Mouse (Mus musculus): Measurements from ENCODE around the gene Il16. TPM values are rescaled to one million over a fixed set of nuclear protein-coding genes. Genes with fewer than 3 reads are reported as not detected.
A peak's percentile ranks its signal among the peaks of the same experiment; 100 is the strongest.

The Il16 gene
- polyA plus RNA-seq, 1 experiment from 2014 or later: 4.4 TPM

GRCm38 (mm10) chr7:83615272-83615671 is 130.3 kb downstream of the Il16 start:
- Histone ChIP-seq H3K9me3 (ENCODE audit: control insufficient read depth, low read depth, low read length) (no peaks in the 10 kb centered on the region), H3K27me3 (ENCODE audit: control insufficient read depth, insufficient read depth, low read length) (no peaks in the 10 kb centered on the region)
- 83% methylated on average over 3 of the region's 3 CpGs for WGBS

GRCm38 (mm10) chr7:83611886-83612285 is 133.6 kb downstream of the Il16 start:
- Histone ChIP-seq H3K4me3 (ENCODE audit: low read depth, low read length) (no peak overlapping the region), H3K36me3 (ENCODE audit: control insufficient read depth, insufficient read depth, low read length) (no peaks in the 10 kb centered on the region), H3K4me2 (replicated peaks; ENCODE audit: low read depth, low read length) (no peak overlapping the region), H3K27ac (ENCODE audit: low read length) (no peak overlapping the region), H3K27me3 (ENCODE audit: control insufficient read depth, insufficient read depth, low read length) (no peaks in the 10 kb centered on the region), H3K9me3 (ENCODE audit: control insufficient read depth, low read depth, low read length) (no peaks in the 10 kb centered on the region), H3K9ac (replicated peaks; ENCODE audit: low read depth, low read length) (no peak overlapping the region), H3K4me1 (ENCODE audit: control insufficient read depth, insufficient read depth, low read length) (no peaks in the 10 kb centered on the region)
- ATAC-seq (ENCODE audit: insufficient number of reproducible peaks, insufficient read depth, low FRiP score, low read depth): no peak
- 67% methylated on average over 1 of the region's 1 CpGs for WGBS

More at GRCm38 (mm10) chr7:83615272-83615671, 130.3 kb downstream of the Il16 start:
- H3K4me2 ChIP-seq (replicated peaks; ENCODE audit: low read depth, low read length): no peak overlapping the region
- H3K4me3 ChIP-seq (ENCODE audit: low read depth, low read length): no peak overlapping the region
- ATAC-seq (ENCODE audit: insufficient number of reproducible peaks, insufficient read depth, low FRiP score, low read depth): no peak
- H3K9ac ChIP-seq (replicated peaks; ENCODE audit: low read depth, low read length): no peak overlapping the region
- no peak overlapping the region for H3K27ac ChIP-seq (ENCODE audit: low read length)
- no peaks in the 10 kb centered on the region for H3K4me1 ChIP-seq (ENCODE audit: control insufficient read depth, insufficient read depth, low read length)
- H3K36me3 ChIP-seq (ENCODE audit: control insufficient read depth, insufficient read depth, low read length): no peaks in the 10 kb centered on the region

GRCm38 (mm10) chr7:83609891-83610290 is 135.6 kb downstream of the Il16 start:
- no peaks in the 10 kb centered on the region for H3K4me1 ChIP-seq (ENCODE audit: control insufficient read depth, insufficient read depth, low read length)
- H3K9ac ChIP-seq (replicated peaks; ENCODE audit: low read depth, low read length): no peak overlapping the region
- no peak for ATAC-seq (ENCODE audit: insufficient number of reproducible peaks, insufficient read depth, low FRiP score, low read depth)
- H3K4me3 ChIP-seq (ENCODE audit: low read depth, low read length): no peak overlapping the region
- WGBS: 95% methylated on average over 4 of the region's 4 CpGs
- H3K9me3 ChIP-seq (ENCODE audit: control insufficient read depth, low read depth, low read length): no peaks in the 10 kb centered on the region
- no peaks in the 10 kb centered on the region for H3K27me3 ChIP-seq (ENCODE audit: control insufficient read depth, insufficient read depth, low read length)
- H3K27ac ChIP-seq (ENCODE audit: low read length): no peak overlapping the region
- no peak overlapping the region for H3K4me2 ChIP-seq (replicated peaks; ENCODE audit: low read depth, low read length)
- no peaks in the 10 kb centered on the region for H3K36me3 ChIP-seq (ENCODE audit: control insufficient read depth, insufficient read depth, low read length)

GRCm38 (mm10) chr7:83606796-83607195 is 138.7 kb downstream of the Il16 start:
- WGBS: 98% methylated on average over 2 of the region's 2 CpGs
- Histone ChIP-seq H3K27me3 (ENCODE audit: control insufficient read depth, insufficient read depth, low read length) (no peaks in the 10 kb centered on the region), H3K36me3 (ENCODE audit: control insufficient read depth, insufficient read depth, low read length) (no peaks in the 10 kb centered on the region), H3K27ac (ENCODE audit: low read length) (no peak overlapping the region), H3K4me2 (replicated peaks; ENCODE audit: low read depth, low read length) (no peak overlapping the region), H3K9me3 (ENCODE audit: control insufficient read depth, low read depth, low read length) (no peaks in the 10 kb centered on the region), H3K9ac (replicated peaks; ENCODE audit: low read depth, low read length) (no peak overlapping the region), H3K4me1 (ENCODE audit: control insufficient read depth, insufficient read depth, low read length) (no peaks in the 10 kb centered on the region), H3K4me3 (ENCODE audit: low read depth, low read length) (no peak overlapping the region)
- ATAC-seq (ENCODE audit: insufficient number of reproducible peaks, insufficient read depth, low FRiP score, low read depth): no peak

- no peaks in the 10 kb centered on the region for H3K36me3 ChIP-seq (ENCODE audit: control insufficient read depth, insufficient read depth, low read length)
- no peak for ATAC-seq (ENCODE audit: insufficient number of reproducible peaks, insufficient read depth, low FRiP score, low read depth)
- H3K27me3 ChIP-seq (ENCODE audit: control insufficient read depth, insufficient read depth, low read length): no peaks in the 10 kb centered on the region
- H3K4me1 ChIP-seq (ENCODE audit: control insufficient read depth, insufficient read depth, low read length): no peaks in the 10 kb centered on the region
- WGBS: 85% methylated on average over 7 of the region's 7 CpGs
- H3K4me3 ChIP-seq (ENCODE audit: low read depth, low read length): no peak overlapping the region
- H3K4me2 ChIP-seq (replicated peaks; ENCODE audit: low read depth, low read length): no peak overlapping the region
- H3K9ac ChIP-seq (replicated peaks; ENCODE audit: low read depth, low read length): no peak overlapping the region
- no peak overlapping the region for H3K27ac ChIP-seq (ENCODE audit: low read length)
- H3K9me3 ChIP-seq (ENCODE audit: control insufficient read depth, low read depth, low read length): no peaks in the 10 kb centered on the region
Measured at GRCm38 (mm10) chr7:83604180-83604944, 141.2 kb downstream of the Il16 start.

- no peak overlapping the region for H3K4me2 ChIP-seq (replicated peaks; ENCODE audit: low read depth, low read length)
- H3K4me1 ChIP-seq (ENCODE audit: control insufficient read depth, insufficient read depth, low read length): no peaks in the 10 kb centered on the region
- H3K4me3 ChIP-seq (ENCODE audit: low read depth, low read length): no peak overlapping the region
- H3K9me3 ChIP-seq (ENCODE audit: control insufficient read depth, low read depth, low read length): no peaks in the 10 kb centered on the region
- WGBS: 62% methylated on average over 8 of the region's 8 CpGs
- H3K27me3 ChIP-seq (ENCODE audit: control insufficient read depth, insufficient read depth, low read length): no peaks in the 10 kb centered on the region
- H3K27ac ChIP-seq (ENCODE audit: low read length): no peak overlapping the region
- ATAC-seq (ENCODE audit: insufficient number of reproducible peaks, insufficient read depth, low FRiP score, low read depth): no peak
- no peaks in the 10 kb centered on the region for H3K36me3 ChIP-seq (ENCODE audit: control insufficient read depth, insufficient read depth, low read length)
- H3K9ac ChIP-seq (replicated peaks; ENCODE audit: low read depth, low read length): no peak overlapping the region
Measured at GRCm38 (mm10) chr7:83599913-83600286, 145.6 kb downstream of the Il16 start.

GRCm38 (mm10) chr7:83598997-83599912 is 146.3 kb downstream of the Il16 start:
- no peaks in the 10 kb centered on the region for H3K9me3 ChIP-seq (ENCODE audit: control insufficient read depth, low read depth, low read length)
- 75% methylated on average over 13 of the region's 13 CpGs for WGBS
- H3K36me3 ChIP-seq (ENCODE audit: control insufficient read depth, insufficient read depth, low read length): no peaks in the 10 kb centered on the region
- peak; percentile 91 for ATAC-seq (ENCODE audit: insufficient number of reproducible peaks, insufficient read depth, low FRiP score, low read depth)
- H3K27ac ChIP-seq (ENCODE audit: low read length): no peak overlapping the region
- H3K4me1 ChIP-seq (ENCODE audit: control insufficient read depth, insufficient read depth, low read length): no peaks in the 10 kb centered on the region
- no peak overlapping the region for H3K9ac ChIP-seq (replicated peaks; ENCODE audit: low read depth, low read length)
- no peaks in the 10 kb centered on the region for H3K27me3 ChIP-seq (ENCODE audit: control insufficient read depth, insufficient read depth, low read length)
- H3K4me3 ChIP-seq (ENCODE audit: low read depth, low read length): no peak overlapping the region
- no peak overlapping the region for H3K4me2 ChIP-seq (replicated peaks; ENCODE audit: low read depth, low read length)

- no peaks in the 10 kb centered on the region for H3K36me3 ChIP-seq (ENCODE audit: control insufficient read depth, insufficient read depth, low read length)
- no peak overlapping the region for H3K4me3 ChIP-seq (ENCODE audit: low read depth, low read length)
- WGBS: 94% methylated on average over 3 of the region's 3 CpGs
- no peaks in the 10 kb centered on the region for H3K27me3 ChIP-seq (ENCODE audit: control insufficient read depth, insufficient read depth, low read length)
- no peak overlapping the region for H3K4me2 ChIP-seq (replicated peaks; ENCODE audit: low read depth, low read length)
- no peak overlapping the region for H3K9ac ChIP-seq (replicated peaks; ENCODE audit: low read depth, low read length)
- H3K4me1 ChIP-seq (ENCODE audit: control insufficient read depth, insufficient read depth, low read length): no peaks in the 10 kb centered on the region
- ATAC-seq (ENCODE audit: insufficient number of reproducible peaks, insufficient read depth, low FRiP score, low read depth): no peak
- H3K27ac ChIP-seq (ENCODE audit: low read length): no peak overlapping the region
- H3K9me3 ChIP-seq (ENCODE audit: control insufficient read depth, low read depth, low read length): no peaks in the 10 kb centered on the region
Measured at GRCm38 (mm10) chr7:83597063-83597462, 148.5 kb downstream of the Il16 start.
